Mouse (Mus musculus): ENCODE results near the gene Smarcc1.
"Not testable (repeated sequence)": the region's sequence is repeated elsewhere in the genome, so short reads cannot be mapped to it uniquely, and the experiment has no call there.

Gene Smarcc1

DNA sequence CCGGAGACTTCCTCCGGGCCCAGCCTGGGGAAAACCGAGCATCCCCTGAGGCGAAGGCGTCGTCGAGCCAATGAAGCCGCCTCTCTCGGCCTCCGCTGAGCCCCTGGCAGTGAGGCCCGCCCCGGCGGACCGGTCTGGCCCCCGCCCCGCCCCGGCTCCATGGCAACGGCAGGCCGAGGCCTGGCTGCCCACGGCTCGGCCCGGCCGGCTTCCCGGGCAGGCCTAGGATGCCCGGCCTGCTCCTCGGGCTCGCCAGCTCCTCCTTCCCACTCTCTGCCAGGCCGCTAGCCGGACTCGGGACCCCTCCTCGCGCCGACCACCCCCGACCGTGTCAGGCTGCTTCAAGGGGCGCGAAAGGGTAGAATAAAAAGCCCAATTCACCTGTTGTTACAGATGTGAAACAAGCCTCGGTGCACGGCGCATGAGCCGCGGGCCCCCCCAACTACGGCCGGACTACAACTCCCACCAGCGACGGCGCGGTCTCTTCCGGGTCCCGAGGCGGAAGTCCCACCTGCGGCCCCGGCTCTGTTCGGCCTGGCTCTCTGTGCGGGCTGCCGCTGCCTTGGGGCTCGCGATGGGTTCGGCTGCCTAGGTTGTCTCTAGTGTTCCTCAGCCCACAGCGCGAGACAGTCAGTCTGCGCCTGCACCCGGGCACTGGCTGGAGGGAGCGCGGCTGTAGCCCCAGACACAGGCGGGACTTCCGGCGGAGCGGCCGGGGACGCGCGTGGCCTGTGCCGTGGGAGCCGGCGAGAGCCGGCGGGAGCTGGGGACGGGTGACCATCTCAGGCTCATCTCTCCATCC, at the start of gene Smarcc1:
Gene Smarcc1 (plus strand): TSS at position 732 of the 802 bp plus-strand sequence.
- DNase-seq (ENCODE audit: low read depth, low spot score) = peak; percentile 93

DNA sequence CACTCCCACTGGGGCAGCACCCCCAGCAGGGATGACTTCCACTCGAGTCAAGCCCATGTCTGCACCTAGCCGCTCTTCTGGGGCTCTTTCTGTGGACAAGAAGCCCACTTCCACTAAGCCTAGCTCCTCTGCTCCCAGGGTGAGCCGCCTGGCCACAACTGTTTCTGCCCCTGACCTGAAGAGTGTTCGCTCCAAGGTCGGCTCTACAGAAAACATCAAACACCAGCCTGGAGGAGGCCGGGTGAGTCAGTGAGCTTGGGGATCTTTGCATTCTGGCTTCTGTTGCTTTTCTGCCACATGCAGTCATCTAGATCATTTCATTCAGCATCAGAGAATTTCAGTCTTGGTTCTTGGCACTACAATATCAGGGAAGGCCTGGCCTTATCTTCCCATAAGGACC, 48.8 kb upstream of the Smarcc1 start:
- DNase-seq (ENCODE audit: low read depth, low spot score) = no peak

DNA sequence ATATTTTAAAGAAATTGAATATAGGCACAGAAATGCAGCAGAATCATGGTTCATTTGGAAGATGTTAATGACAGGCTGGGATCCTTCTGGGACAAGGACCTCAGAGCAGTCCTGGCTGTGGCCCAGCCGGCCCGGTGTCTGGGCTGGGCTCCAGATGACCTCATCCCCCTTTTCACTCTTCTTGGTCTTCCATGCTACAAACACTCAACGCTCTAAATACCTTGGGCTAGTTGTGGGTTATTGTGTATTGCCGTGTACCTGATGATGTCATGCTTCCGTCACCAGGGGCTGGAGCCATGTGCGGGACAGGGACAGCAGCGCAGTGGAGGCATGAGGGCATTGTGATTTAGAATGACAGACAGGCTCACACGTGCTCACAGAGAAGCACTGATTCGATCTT, 47.1 kb upstream of the Smarcc1 start:
- DNase-seq (ENCODE audit: low read depth, low spot score) = no peak

DNA sequence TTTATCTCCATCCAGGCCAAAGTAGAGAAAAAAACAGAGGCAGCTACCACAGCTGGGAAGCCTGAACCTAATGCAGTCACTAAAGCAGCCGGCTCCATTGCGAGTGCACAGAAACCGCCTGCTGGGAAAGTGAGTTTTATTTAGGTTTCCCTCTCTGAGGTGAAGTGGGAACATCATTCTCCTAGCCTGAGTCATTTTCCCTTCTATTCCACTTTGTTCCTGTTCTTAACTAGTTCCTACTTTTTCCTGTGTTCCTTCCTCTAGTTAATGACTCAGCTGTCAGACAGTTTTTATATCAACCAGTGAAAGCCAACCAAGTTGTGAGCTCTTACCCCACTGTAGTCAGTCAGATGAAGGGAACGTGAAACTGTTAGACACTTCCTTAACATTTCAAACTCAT, 46.5 kb upstream of the Smarcc1 start:
- no peak for DNase-seq (ENCODE audit: low read depth, low spot score)

DNA sequence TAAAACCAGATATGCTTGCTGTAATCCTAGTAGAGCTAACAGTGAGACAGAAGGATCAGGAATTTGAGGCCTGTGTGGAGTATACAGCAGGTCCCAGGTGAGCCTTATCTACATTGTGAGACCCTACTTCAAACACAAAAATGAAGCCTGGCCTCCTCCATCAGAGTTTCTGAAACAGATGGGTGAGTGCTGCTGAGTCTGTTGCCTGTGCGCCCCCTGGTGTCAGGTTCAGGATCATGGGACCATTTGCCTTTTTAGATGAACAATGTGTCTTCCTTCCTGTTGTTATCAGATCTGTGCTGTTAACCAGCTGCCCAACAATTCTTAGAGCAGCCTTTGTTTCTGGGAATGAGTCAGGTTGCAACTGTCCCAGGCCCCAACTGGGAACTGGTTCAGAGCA, 45.7 kb upstream of the Smarcc1 start:
- DNase-seq (ENCODE audit: low read depth, low spot score) = peak; percentile 82

DNA sequence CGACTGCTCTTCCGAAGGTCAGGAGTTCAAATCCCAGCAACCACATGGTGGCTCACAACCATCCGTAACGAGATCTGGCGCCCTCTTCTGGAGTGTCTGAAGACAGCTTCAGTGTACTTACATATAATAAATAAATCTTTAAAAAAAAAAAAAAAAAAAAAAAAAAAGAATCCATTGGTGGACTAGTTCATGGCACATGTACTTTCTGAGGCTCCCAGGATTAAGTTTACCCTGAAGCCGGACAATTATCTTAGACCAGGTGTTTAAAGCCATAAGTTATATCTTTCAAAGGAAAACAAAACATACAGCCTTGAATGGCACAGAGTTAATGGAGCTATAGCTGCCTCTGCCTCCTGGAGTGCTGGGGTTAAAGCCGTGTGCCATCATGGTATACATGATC, 41.0 kb upstream of the Smarcc1 start:
- DNase-seq (ENCODE audit: low read depth, low spot score) = not testable (repeated sequence)

DNA sequence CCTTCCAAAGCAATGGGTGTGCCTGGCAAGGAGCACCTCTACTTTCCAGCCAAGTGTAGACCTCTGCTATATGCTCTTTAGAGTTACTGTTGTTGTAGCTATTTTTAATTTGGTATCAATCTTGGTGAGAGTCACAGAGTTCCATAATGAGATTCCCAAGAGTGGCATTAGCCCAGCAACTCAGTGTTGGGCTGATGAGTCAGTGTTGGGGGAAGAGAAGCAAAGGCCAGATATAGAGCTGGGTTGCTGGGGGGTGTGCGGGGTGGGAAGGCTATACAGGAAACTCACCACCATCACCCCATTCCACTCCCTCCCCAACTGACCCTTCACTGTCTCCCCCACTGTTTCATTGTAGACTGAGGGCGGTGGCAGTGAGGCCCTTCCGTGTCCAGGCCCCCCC, 36.4 kb upstream of the Smarcc1 start:
- DNase-seq (ENCODE audit: low read depth, low spot score) = no peak

DNA sequence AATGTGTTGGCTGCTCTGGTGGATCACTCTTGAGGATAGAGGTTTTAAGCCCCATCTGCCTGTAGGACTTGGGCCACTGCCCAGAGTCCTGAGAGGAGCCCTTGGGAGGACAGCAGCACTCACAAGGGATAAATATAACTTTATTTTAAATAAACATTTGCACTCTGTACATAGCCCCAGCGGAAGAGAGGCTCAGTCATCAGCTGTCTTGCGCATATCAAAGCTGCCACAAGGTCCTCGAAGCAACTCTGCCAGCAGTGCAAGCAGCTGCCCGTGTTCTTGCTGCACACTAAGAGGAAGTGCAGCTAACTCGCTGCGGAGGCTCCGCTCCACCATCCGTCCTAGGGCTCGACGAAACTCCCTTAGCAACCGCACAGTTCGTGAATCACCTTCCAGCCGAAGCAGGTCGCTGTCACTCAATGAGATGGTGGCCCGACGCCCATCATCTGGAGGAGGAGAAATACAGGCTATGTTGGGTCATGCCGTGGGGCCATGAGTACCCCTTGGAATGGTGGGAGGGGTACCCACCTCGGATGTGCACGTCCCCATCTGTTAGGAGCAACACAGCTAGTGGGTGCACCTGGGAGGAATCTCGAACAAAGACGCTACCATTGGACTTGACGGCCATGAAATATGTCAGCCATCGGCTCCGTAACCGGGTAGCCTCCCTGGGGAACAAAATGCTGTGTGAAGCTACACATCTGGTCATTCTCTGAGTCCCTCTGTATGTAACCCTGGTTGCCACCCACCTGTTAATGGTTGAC, 33.1 kb upstream of the Smarcc1 start:
- DNase-seq (ENCODE audit: low read depth, low spot score) = no peak

DNA sequence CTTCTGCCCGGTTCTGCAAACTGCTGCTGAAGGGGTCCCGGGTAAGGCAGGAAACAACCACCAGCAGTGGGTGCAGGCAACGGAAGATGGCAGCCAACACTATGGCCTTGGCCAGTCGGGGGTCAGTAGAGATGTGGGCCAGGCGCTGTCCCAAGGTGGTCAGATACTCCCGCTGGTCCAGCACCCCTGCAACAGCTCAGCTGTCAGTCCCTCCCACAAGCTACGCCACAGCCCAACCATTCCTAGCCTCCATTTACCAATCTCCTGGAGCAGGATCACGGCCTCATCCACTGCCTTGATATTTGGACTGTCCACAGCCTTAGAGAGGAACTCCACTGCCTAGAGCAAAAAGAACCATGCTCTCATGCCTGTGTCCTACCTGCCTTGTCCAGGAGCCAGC, 31.8 kb upstream of the Smarcc1 start:
- no peak for DNase-seq (ENCODE audit: low read depth, low spot score)

DNA sequence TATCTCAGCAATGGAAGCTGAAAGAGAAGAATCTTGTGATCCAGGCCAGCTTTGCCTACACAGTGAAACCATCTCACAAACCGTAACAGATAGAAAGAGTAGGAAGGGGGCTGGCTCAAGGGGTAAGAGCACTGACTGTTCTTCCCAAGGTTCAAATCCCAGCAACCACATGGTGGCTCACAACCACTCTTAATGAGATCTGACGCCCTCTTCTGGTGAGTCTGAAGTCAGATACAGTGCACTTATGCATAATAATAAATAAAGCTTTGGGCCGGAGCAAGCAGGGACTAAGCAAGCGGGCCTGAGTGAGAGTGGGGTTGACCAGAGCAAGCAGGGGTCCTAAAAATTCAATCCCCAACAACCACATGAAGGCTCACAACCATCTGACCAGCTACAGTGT, 24.2 kb upstream of the Smarcc1 start:
- peak; percentile 58 for DNase-seq (ENCODE audit: low read depth, low spot score)

DNA sequence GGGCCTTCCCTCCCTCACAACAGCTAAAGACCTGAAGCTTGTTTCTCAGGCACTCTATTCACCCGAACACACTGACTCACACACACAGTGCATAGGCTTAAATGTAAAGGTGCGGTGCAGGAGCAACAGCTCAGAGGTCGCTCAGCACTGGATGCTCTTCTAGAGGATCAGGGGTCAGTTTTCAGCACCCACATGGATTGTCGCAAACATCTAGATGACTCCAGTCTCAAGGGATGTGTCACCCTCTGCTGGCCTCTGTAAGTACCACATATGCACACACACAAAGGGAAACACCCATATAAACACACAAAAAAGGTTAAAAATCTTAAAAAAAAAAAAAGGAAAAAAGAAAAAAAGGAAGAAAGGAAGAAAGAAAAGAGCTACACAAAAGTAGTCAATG, 22.7 kb upstream of the Smarcc1 start:
- DNase-seq (ENCODE audit: low read depth, low spot score) = peak; percentile 61

DNA sequence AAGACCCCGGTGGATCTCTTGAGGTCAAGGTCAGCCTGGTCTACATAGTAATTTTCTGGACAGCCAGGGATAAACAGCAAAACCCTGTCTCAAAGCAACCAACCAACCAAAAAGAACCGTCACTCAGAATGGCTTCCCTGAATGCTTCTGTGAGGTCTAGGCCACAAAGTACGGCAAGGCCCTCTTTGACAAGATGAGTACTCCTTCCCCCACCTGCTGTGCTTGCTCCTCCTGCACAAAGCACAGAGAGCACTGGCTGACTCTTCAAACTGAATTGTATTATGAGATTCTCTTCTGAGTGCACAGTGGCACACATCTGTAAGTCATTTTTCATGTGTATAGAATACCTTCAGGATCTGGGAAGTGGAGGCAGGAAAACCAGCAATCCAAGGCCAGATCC, 19.7 kb upstream of the Smarcc1 start:
- peak; percentile 92 for DNase-seq (ENCODE audit: low read depth, low spot score)

DNA sequence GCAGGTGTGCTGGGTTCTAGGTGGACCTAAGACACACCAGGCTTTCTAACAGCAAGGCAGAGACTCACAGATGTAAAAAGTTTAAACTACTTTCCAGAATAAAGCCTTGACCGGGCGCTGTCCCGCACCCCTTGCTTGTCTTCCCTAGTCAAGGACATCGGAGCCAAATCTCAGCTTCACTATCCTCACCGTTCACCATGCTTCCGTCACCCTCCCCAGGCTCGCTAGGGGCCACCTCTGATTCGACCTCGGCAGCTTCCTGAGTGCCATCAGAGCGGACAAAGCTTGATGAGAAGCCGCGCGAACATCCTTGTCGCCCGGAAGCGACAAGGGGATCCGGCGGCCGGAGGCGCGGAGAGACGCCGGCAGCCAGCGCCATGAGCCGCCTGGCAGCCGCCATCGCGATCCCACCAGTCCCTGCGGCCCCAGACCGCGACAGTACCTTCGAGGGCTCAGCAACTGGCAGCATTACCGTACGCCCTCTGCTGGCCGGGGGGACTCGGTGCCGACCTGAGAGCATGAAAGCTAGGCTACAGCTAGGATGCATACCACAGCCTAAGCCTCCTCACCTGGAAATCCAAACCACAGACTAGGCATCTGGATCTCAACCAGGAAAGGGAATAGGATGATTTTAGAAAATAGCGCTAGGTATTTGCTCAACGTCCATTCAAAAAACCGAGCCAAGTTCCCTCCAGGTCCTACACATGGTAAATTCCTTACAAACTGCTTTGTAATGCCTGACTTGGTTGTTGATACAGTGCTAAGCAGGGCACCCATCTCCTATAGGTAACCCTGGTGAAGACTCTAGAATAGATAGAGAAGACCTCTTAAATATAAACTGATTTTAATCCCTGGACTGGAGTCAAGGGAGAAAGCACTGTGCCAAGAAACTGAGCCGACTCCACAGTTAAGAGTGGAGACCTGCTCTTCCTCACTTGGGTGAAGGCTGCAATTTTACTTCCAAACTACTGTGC, 16.6 kb upstream of the Smarcc1 start:
- peak; percentile 93 for DNase-seq (ENCODE audit: low read depth, low spot score)

DNA sequence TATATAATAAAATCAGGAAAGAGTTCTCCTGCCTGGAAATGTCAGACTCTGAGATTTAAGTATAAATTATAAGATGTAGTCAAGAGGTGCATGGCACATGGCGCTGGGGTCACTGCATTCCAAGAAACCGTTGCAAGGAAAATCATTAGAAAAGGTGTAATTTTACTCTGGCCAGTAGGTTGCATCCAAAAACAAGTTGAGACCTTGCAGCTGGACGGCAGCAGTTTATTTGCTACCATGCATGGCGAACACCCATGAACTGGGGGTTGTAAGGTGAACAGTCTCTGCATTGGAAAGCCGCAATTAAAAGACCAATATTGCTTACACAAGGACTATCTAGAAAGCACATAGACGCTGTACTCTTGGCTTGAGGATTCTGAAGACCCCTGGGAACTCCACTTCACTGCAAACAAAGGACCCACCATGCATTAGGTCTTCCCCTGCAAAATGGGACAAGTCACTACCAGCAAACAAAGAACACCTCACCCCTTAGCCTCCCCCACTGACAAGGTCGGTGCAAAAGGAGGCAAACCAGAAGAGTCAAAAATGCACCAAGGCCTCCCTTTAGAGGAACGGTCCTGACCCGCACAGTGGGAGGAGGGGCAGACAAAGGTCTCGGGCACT, 1.0 kb upstream of the Smarcc1 start:
- DNase-seq (ENCODE audit: low read depth, low spot score) = no peak

DNA sequence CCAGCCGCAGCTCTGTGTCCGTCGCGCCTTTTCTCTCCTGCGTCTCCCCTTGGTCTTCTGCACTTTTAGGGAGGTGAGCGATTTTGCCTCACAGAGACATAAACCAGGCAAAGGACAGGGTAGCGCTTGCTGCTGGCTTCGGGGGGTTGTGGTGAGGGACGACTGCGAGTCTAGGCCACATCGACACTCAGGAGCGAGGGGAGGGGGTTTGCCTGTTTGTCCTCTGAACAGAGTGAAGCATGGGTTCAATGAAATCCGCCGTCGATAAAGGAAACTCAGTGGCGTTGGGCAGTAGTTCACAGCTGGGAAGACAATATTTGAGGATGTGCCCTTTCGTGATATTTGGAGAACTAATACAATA, 251 bp downstream of the Smarcc1 start, which contains the start of gene Dhx30:
Gene Dhx30 (minus strand): TSS at position 52 of the 361 bp plus-strand sequence.
- no peak for DNase-seq (ENCODE audit: low read depth, low spot score)

DNA sequence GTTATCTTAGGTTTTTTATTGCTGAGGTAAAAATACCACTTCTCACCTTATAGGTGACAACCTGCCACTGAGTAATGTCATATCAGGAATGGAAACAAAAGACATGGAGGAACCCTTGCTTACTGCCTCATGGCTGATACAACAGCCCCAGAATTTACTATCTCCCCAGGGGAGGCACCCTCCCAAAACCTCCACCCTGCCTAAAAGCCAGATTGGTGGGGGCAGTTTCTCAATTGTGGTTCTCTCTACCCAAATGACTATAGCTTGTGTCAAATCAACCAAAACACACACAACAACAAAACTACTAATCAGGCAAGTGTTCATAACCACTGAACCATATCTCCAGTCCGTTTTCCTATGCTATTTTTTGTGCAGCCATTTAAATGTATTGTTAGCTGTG, 741 bp downstream of the Smarcc1 start:
- no peak for DNase-seq (ENCODE audit: low read depth, low spot score)

DNA sequence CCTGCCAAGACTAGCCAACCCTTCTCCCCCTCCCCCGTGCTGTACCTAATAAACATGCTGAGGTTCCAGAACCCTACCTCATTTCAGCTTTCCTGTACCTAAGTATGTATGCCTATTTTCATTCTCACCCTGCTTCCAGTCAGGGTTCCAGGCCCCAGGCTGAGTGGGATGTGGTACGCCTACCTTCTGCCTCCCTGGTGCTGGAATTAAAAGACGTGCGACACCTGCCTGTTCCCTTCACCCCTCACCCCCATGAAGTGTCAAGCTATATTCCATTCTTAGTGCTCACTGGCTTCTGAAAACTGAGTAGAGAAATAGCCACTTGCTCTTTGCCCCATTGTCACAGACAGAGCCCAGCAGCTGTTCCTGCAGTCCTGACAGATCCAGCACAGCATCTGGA, 3.9 kb downstream of the Smarcc1 start:
- DNase-seq (ENCODE audit: low read depth, low spot score) = no peak

DNA sequence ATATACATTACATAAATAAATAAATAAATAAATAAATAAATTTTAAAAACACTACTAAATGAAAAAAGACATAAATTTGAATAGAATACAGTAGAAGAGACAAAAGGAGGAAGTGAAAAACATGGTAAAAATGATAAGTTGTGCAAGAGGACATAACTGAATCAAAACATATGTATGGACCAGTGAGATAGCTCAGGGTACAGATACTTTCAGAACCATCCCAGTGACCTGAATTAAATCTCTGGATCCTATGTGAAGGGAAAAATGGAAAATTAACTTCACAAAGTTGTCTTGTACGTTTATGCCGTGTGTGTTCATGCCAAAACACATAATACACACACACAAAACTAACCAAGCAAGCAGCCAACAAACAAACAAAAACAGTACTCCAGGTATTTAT, 5.8 kb downstream of the Smarcc1 start:
- no peak for DNase-seq (ENCODE audit: low read depth, low spot score)

DNA sequence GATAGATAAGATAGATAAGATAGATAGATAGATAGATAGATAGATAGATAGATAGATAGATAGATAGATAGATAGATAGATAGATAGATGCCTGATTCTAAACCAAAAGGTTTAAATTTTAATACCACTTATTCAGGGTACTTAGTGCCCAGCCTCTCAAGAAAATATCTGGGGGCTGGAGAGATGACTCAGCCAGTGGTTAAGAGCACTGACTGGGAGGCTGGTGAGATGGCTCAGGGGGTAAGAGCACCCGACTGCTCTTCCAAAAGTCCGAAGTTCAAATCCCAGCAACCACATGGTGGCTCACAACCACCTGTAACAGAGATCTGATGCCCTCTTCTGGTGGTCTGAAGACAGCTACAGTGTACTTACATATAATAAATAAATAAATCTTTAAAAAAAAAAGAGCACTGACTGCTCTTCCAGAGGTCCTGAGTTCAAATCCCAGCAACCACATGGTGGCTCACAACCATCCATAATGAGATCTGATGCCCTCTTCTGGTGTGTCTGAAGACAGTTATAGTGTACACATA, 6.6 kb downstream of the Smarcc1 start:
- DNase-seq (ENCODE audit: low read depth, low spot score) = peak; percentile 31

DNA sequence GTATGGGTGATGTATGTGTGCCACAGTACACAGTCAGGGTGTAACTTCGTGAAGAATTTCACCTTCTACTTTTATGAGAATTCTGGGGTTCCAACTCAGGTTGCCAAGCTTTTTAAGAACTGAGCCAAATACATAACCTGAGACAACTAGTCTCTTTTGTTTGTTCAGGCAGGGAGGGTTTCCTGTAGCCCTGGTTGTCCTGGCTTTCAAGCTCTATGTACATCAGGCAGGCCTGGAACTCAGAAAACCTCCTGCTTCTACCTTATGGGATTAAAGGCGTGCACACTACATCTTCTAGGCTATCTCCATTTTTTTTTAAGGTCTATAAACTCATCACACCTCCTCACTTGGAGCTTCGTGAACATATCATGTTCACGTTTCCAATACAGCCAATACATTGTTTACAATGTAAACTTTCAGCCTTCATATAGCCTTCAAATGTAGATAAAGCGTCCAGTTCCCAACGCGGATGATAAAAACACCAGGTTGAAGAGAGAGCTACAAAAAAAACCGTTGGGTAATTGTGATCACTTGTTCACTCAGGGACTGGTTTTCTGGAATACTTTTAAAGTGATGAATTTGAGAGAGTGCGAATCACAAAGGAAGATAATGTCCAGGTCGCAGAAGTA, 13.5 kb downstream of the Smarcc1 start:
- peak; percentile 27 for DNase-seq (ENCODE audit: low read depth, low spot score)

Measured in R1 (cell line).